Mouse (Mus musculus) thymus, postnatal 4 days (tissue): ENCODE results near the gene Adgrg5.

Source experiments
- DNase-seq: peaks from one replicate; pipeline ENCODE4 v3.0.0; 2021

Gene Adgrg5

GRCm38 (mm10) chr8:94973786-94974185 is 50.3 kb downstream of the Adgrg5 start:
- DNase-seq, result no peak

DNA sequence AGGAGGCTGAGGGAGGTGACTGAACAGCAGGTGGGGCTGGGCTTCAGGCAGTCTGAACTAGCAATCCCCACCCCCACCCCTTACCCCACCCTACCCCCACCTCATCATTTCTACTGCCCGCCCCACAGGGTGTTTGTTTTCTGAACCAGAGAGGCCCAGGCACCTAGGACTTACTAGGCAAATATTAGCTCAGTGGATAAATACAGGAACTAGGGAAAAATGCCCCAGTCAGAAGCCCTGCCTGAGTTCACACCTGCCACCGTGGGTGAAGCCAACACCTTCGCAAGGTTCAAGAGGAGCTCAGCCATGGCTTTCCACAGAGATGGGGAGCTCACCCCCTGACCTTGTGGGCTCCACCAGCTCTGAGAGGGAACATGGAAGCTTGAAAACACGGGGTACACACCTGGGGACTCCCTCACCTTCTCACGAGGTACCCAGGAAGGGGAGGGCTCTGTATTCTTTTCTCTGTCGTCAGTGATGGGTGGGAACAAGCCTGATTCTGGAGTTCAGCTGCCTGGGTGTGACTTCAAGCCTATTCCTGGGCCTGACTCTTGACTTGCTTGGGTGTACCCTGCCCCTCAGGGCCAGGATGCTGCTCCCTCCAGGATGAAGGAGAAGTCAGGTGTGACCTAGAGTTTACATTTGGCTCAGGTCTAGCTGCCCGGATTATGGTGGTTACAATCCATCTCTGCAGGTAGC is 51.1 kb downstream of the Adgrg5 start, which contains the start of gene Adgrg1:
TSS of gene Adgrg1 (plus strand) at position 285 of the 699 bp plus-strand sequence.
- no peak for DNase-seq

GRCm38 (mm10) chr8:94976651-94977417 is 53.3 kb downstream of the Adgrg5 start:
- DNase-seq, result peak; percentile 79

- DNase-seq, result peak; percentile 67
Measured at GRCm38 (mm10) chr8:94978131-94978530, 54.6 kb downstream of the Adgrg5 start.

DNA sequence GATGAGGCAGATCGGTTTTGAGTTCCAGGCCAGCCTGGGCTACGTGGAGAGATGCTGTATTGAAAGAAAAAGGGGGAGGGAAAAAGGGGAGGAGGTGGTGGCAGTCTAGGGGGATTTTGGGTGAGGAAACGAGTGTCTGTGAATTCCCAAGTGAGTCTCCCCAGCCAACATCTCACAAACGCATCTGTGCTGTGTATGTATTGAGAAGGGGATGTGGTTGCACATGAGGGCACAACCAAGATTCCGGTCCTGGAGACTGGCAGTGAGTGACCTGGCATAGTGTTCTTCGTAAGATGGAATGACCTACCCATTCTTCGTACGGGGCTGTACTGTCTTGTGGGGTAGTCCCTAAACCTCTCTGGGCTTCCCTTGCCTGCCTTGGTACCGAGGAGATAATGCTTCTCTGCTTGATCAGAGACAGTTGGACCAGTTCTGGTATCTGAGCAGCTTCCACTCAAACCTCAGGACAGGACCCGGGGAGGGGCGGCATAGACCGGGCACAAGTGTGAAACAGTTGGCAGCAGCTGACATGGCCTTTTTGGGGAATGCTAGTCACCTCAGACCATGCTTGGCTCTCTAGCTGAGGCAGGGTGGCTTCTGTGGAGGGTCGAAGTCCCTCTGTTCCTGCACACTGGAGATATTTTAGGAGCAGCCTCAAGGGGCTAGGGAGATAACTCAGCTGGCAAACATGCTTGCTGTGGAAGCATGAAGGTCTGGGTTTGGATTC is 55.3 kb downstream of the Adgrg5 start:
- no peak for DNase-seq

DNA sequence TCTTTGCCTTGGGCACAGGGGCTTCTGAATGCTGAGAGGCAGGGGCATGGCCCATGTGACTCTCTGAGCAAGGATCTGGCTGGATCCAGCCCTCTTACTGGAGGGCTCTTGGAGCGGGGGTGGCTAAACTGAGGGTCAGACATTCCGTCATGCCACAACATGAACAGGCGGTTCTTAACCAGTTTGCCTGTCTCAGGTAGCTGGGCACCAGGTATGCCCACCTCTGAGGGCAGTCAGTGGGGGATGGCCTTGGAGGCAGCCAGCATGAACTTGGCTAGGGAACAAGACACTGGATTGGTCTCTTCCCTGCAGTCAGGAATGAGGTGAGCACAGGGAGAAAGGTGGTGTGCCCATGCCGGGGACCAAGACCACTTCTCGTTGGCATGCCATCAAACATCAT is 56.7 kb downstream of the Adgrg5 start:
- peak; percentile 11 for DNase-seq

DNA sequence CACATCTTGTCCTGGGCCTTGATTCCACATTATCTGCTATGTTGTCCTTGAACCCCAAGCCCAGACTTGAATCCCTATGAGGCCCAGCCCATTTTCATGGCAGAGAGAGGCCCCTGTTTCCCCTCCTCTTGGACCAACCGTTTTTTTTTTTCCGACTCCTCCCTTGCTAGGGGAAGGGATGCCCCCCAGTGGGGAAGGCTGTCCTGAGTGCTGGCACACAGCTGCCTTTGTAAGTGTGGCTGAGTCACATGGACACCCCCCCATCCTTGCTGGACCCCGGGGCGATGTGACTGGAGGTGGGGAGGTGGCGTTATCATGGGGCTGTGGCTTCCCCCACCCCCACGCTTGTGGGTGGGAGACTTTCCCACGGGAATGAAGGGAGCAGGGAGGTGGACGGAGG is 57.5 kb downstream of the Adgrg5 start:
- DNase-seq, result peak; percentile 46

DNA sequence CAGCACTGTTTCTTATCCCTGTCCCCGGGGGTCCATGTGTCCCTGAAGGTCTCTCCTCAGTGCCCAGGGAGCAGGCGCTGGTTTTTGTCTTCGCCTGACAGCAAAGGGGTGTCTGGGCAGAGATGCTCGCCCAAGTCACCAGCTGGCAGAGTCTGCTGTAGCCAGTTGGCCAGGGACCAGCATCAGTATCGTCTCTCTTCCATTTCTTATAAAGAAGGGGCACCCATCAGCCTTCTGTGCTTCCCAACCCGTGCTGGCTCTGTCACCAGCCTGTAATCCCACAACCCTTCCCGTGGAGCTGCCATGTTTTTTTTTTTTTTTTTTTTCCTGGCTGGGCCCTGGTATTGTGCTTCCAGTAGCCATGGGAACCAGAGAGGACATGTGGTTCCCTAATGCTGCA is 58.4 kb downstream of the Adgrg5 start:
- DNase-seq, result peak; percentile 16

DNA sequence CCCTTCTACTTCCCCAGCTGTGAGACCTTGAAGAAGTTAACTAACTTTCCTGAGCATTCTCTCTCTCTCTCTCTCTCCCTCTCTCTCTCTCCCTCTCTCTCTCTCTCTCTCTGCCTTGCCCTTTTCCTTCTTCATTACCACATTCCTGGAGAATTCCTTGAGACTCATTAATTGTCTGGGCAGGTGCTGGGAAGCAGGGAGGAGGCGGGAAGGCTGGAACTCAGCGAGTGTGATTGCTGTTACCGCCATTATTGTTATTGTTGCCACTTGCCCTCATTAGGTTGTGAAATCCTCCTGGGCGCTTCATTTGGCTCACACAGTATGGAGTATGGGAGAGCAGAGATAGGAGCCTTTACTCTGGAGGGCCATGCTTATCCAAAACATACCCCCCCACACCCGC is 59.7 kb downstream of the Adgrg5 start:
- no peak for DNase-seq

- DNase-seq, result no peak
Measured at GRCm38 (mm10) chr8:94983881-94984516, 60.5 kb downstream of the Adgrg5 start.

- DNase-seq, result peak; percentile 72
Measured at GRCm38 (mm10) chr8:94985023-94985422, 61.5 kb downstream of the Adgrg5 start.

- no peak for DNase-seq
Measured at GRCm38 (mm10) chr8:94986676-94987075, 63.2 kb downstream of the Adgrg5 start.

- no peak for DNase-seq
Measured at GRCm38 (mm10) chr8:94987553-94987952, 64.1 kb downstream of the Adgrg5 start.

- no peak for DNase-seq
Measured at GRCm38 (mm10) chr8:94988619-94989018, 65.1 kb downstream of the Adgrg5 start.

- no peak for DNase-seq
Measured at GRCm38 (mm10) chr8:94989711-94990110, 66.2 kb downstream of the Adgrg5 start.

- DNase-seq, result peak; percentile 69
Measured at GRCm38 (mm10) chr8:94990598-94991453, 67.3 kb downstream of the Adgrg5 start.

DNA sequence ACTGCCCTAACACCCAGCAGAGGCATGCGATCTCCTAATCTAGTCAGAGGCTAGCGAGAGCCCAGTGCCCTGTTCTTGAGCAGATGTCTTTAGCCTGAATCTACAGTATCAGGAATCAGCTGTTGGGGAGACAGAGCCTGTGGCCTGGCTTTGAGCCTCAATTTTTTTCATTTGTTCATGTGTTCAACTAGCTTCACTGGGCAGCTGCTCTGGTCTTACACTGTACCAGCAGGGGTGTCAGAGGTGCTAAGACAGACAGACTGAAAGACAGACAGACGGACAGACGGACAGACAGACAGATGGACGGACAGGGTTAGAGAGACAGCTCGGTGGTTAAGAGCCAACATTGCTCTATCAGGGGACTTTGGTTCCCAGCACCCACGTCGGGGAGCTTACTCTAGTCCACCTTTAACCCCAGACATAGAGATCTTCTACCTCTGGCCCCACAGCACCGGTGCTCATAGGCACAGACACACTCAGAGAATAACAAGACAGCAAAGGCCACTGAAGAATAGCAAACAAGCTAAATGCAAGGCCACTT is 68.0 kb downstream of the Adgrg5 start:
- no peak for DNase-seq

GRCm38 (mm10) chr8:94992010-94992409 is 68.5 kb downstream of the Adgrg5 start:
- DNase-seq, result no peak

DNA sequence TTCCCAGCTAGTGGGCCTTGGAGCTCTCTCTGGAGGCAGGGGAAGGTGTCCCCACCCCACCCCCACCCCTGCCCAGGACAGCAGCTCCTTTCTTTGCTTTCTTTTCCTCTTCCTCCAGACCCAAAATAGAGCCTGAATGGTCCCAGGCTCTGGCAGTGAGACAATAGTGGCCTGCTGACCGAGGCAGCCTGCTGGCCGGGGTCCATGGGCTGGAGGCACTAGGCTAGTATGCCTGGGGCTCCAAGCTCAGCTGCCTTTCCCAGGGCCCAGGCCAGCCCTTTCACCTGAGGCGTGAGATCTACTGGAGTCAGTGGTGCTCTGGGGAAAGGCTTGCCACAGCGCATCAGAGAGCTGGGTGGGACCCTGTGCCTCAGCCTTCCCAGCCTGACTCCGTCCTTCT is 69.0 kb downstream of the Adgrg5 start:
- no peak for DNase-seq
